Mouse (Mus musculus) right cerebral cortex, postnatal 14 days (tissue): ENCODE measurements at regions not wholly inside any gene's neighbourhood (a gene's known extent, or its start where the extent isn't known, plus 50 kb on each side); places are given as distances from the start of the nearest gene placed in this dataset.

ENCODE experiments used
- DNase-seq: peaks from one replicate; pipeline ENCODE4 v3.0.0; 2022

- no peak for DNase-seq
Measured at GRCm38 (mm10) chr9:74655956-74656355, 205.8 kb upstream of the Onecut1 start.

- no peak for DNase-seq
Measured at GRCm38 (mm10) chr9:74656392-74656791, 205.3 kb upstream of the Onecut1 start.

- DNase-seq = no peak
Measured at GRCm38 (mm10) chr9:74671356-74671952, 190.3 kb upstream of the Onecut1 start.

- no peak for DNase-seq
Measured at GRCm38 (mm10) chr9:74672261-74672660, 189.5 kb upstream of the Onecut1 start.

GRCm38 (mm10) chr9:74698229-74698628 is 163.5 kb upstream of the Onecut1 start:
- peak; percentile 9 for DNase-seq

GRCm38 (mm10) chr9:74705698-74706097 is 156.0 kb upstream of the Onecut1 start:
- DNase-seq = no peak

- DNase-seq = no peak
Measured at GRCm38 (mm10) chr9:74707608-74708007, 154.1 kb upstream of the Onecut1 start.

- DNase-seq = no peak
Measured at GRCm38 (mm10) chr9:74711698-74712097, 150.0 kb upstream of the Onecut1 start.

- DNase-seq = no peak
Measured at GRCm38 (mm10) chr9:74732451-74732850, 129.3 kb upstream of the Onecut1 start.

GRCm38 (mm10) chr9:74741949-74742348 is 119.8 kb upstream of the Onecut1 start:
- no peak for DNase-seq

- no peak for DNase-seq
Measured at GRCm38 (mm10) chr9:74747886-74748285, 113.8 kb upstream of the Onecut1 start.

- DNase-seq = no peak
Measured at GRCm38 (mm10) chr9:74758025-74758424, 103.7 kb upstream of the Onecut1 start.

GRCm38 (mm10) chr9:74758876-74759275 is 102.8 kb upstream of the Onecut1 start:
- DNase-seq = no peak

GRCm38 (mm10) chr9:74780419-74780818 is 81.3 kb upstream of the Onecut1 start:
- DNase-seq = no peak

GRCm38 (mm10) chr9:74793394-74793793 is 68.3 kb upstream of the Onecut1 start:
- no peak for DNase-seq

GRCm38 (mm10) chr9:74795994-74796393 is 65.7 kb upstream of the Onecut1 start:
- DNase-seq = no peak

- no peak for DNase-seq
Measured at GRCm38 (mm10) chr9:74797272-74797844, 64.4 kb upstream of the Onecut1 start.

- DNase-seq = no peak
Measured at GRCm38 (mm10) chr9:74801091-74801490, 60.6 kb upstream of the Onecut1 start.

- DNase-seq = no peak
Measured at GRCm38 (mm10) chr9:74811437-74811836, 50.3 kb upstream of the Onecut1 start.
